Mouse (Mus musculus): ENCODE measurements at regions not wholly inside any gene's neighbourhood (a gene's known extent, or its start where the extent isn't known, plus 50 kb on each side); places are given as distances from the start of the nearest gene placed in this dataset.

- ATAC-seq (replicated peaks; ENCODE audit: insufficient number of reproducible peaks, low FRiP score, low TSS enrichment, poor library complexity, severe bottlenecking): no peak
These were observed 371.0 kb upstream of the Hs6st1 start for GRCm38 (mm10) chr1:35697218-35697617.

DNA sequence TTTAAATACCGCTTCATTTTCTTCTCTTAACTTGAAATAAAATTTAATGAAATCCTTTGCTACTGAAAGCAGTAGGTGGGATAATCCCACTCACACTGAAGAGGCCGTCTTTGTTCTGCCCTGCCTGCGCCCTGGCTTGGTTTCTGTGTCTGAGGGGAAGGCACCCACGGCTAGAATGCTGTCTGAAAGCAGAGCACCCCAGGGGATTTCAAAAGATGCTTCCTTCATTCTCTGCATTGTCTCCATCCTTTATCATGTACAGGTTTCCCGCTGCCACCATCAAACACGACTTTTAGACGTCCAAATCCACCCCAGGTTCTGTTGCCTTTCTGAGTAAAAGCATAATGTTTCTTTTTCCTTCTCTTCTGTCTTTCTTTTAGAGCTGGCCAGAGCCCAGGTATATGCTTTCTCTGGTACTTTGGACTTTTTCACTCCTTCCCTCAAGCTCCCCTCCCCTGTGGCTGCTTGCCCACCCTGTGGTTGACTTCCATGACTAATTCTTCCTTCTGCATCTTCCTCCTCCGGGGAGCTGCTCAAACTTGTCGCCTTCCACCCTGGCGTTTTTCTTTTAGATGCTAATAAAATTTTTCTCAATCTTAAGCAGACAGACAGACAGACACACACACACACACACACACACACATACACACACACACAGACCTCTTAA is 370.2 kb upstream of the Hs6st1 start:
- ATAC-seq (replicated peaks; ENCODE audit: insufficient number of reproducible peaks, low FRiP score, low TSS enrichment, poor library complexity, severe bottlenecking): no peak

DNA sequence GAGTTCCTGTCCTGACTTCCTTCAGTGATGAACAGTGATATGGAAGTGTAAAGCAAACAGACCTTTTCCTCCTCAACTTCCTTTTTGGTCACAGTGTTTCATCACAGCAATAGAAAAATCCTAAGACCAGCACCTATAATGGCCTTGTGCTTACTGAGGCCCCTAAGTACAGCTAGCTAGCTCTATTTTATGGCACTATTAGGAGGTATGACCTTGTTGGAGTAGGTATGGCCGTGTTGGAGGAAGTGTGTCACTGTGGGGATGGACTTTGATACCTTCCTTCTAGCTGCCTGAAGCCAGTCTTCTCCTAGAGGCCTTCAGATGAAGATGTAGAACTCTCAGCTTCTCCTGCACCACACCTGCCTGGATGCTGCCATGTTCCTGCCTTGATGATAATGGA is 365.6 kb upstream of the Hs6st1 start:
- ATAC-seq (replicated peaks; ENCODE audit: insufficient number of reproducible peaks, low FRiP score, low TSS enrichment, poor library complexity, severe bottlenecking): no peak

GRCm38 (mm10) chr1:35706336-35706735 is 361.9 kb upstream of the Hs6st1 start:
- ATAC-seq (replicated peaks; ENCODE audit: insufficient number of reproducible peaks, low FRiP score, low TSS enrichment, poor library complexity, severe bottlenecking): no peak

DNA sequence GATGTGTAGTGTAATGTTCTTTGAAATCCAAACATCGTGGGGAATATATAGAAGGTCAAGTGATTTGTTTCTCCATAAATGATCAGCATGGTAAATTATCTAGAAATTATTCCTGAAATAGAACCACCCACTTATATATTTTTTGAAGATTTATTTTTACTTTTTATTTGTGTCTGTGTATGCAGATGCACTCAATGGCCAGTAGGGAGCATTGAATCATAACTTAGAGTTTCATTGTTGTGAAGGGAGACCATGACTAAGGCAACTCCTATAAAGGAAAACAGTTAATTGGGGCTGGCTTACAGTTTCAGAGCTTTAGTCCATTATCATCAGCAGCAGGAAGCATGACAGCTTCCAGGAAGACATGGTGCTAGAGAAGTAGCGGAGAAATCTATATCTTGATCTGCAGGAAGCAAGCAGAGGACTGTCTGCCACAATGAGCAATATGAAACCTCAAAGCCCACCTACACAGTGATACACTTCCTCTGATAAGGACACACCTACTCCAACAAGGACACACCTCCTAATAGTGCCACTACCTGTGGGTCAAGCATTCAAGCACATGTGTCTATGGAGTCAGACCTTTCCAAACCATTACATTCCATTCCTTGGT is 359.9 kb upstream of the Hs6st1 start:
- ATAC-seq (replicated peaks; ENCODE audit: insufficient number of reproducible peaks, low FRiP score, low TSS enrichment, poor library complexity, severe bottlenecking): no peak

DNA sequence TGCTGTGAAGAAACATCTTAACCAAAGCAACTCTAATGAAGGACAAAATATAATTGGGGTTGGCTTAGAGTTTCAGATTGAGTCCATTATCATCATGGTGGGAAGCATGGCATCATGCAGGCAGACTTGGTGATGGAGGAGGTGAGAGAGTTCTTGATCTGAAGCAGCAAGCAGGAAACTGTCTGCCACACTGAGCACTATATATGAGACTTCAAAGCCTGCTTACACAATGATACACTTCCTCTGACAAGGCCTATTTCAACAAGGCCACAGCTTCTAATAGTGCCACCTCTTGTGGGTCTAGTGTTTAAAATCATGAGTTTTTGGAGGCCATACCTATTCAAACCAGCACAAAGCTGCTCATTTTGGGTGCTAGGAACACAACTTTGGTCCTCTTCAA is 359.0 kb upstream of the Hs6st1 start:
- no peak for ATAC-seq (replicated peaks; ENCODE audit: insufficient number of reproducible peaks, low FRiP score, low TSS enrichment, poor library complexity, severe bottlenecking)

- ATAC-seq (replicated peaks; ENCODE audit: insufficient number of reproducible peaks, low FRiP score, low TSS enrichment, poor library complexity, severe bottlenecking): no peak
These were observed 354.2 kb upstream of the Hs6st1 start for GRCm38 (mm10) chr1:35713961-35714360.

- no peak for ATAC-seq (replicated peaks; ENCODE audit: insufficient number of reproducible peaks, low FRiP score, low TSS enrichment, poor library complexity, severe bottlenecking)
These were observed 352.3 kb upstream of the Hs6st1 start for GRCm38 (mm10) chr1:35715931-35716330.

DNA sequence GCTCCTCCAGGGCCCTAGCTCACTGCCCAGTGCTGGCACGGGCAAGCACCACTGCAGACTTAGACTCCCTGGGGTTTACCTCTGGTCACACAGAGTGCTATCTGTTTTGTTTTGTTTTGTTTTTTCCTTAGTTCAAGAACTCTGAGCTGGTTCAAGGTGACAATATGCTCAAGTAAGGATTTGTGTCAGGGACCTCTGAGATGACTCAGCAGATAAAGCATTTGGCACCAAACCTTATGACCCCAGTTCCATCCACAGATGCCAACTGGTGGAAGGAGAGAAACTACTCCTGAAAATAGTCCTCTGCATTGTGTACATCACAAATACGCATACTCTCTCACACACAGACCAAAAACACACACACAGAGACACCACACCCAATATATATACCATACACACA is 351.0 kb upstream of the Hs6st1 start:
- no peak for ATAC-seq (replicated peaks; ENCODE audit: insufficient number of reproducible peaks, low FRiP score, low TSS enrichment, poor library complexity, severe bottlenecking)

GRCm38 (mm10) chr1:35717659-35718058 is 350.5 kb upstream of the Hs6st1 start:
- no peak for ATAC-seq (replicated peaks; ENCODE audit: insufficient number of reproducible peaks, low FRiP score, low TSS enrichment, poor library complexity, severe bottlenecking)

DNA sequence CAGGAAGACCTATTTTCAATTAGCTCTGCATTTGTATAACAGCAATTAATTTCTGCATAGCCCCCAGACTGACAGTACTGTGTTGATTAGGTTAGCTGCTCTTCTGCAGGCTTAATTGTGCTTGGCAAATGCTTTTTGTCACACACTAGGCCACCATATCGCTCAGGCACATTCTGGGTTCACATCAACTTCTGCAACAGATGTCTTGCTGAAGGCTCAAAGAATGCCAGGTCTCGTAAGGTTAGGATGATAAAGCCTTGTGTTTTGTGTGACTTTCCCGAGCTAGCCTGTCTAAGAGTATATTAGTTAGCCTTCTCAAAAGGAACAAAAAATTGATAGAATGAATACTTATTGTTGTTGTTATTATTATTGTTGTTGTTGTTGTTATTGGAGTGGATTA is 348.1 kb upstream of the Hs6st1 start:
- no peak for ATAC-seq (replicated peaks; ENCODE audit: insufficient number of reproducible peaks, low FRiP score, low TSS enrichment, poor library complexity, severe bottlenecking)

DNA sequence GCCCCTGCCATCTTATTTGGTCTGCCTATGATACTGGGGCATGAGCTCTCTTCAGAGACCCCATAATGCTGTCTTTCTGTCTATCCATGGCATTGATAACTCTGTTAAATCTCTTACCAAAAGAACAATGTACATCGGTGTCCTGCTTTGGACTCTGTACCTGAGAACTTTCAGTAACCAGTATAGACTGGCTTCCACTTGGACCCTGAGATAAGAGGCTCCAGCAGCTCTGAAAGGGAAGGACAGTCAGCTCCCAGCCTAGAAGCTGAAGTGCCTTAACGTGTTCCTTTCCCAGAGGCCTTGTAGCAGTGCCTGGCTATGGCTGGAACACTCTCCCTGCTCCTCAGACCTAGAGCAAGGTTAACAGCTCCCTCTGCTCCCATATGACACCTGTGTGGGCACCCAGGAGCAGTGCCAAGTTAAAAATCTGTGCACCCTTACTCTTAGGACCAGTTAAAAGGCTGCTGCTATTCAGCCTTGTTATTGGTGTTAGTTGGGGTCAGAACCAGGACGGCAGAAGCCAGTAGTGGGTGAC is 343.8 kb upstream of the Hs6st1 start:
- no peak for ATAC-seq (replicated peaks; ENCODE audit: insufficient number of reproducible peaks, low FRiP score, low TSS enrichment, poor library complexity, severe bottlenecking)

GRCm38 (mm10) chr1:35726596-35726995 is 341.6 kb upstream of the Hs6st1 start:
- no peak for ATAC-seq (replicated peaks; ENCODE audit: insufficient number of reproducible peaks, low FRiP score, low TSS enrichment, poor library complexity, severe bottlenecking)

GRCm38 (mm10) chr1:35727310-35727990 is 340.8 kb upstream of the Hs6st1 start:
- no peak for ATAC-seq (replicated peaks; ENCODE audit: insufficient number of reproducible peaks, low FRiP score, low TSS enrichment, poor library complexity, severe bottlenecking)

GRCm38 (mm10) chr1:35729785-35730295 is 338.4 kb upstream of the Hs6st1 start:
- ATAC-seq (replicated peaks; ENCODE audit: insufficient number of reproducible peaks, low FRiP score, low TSS enrichment, poor library complexity, severe bottlenecking): no peak

GRCm38 (mm10) chr1:35730309-35730708 is 337.9 kb upstream of the Hs6st1 start:
- no peak for ATAC-seq (replicated peaks; ENCODE audit: insufficient number of reproducible peaks, low FRiP score, low TSS enrichment, poor library complexity, severe bottlenecking)

DNA sequence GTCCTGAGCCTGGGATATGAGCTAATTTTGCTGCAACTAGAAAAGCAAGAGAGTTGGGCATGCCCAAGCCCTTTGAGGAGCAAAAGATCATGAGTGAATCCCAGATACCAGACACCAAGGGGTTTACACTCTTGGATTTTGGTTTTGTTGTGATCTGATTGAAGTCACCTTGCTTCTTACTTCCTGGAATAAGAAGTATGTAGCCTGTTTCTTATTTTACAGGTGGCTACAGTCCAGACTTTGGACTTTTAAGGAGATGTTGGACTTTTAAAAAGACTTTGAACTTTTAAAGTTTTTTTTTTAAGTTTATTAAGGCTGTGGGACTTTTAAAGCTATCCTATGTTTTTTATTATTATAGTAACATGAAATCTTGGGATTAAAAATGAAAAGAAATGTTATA is 332.0 kb upstream of the Hs6st1 start:
- no peak for ATAC-seq (replicated peaks; ENCODE audit: insufficient number of reproducible peaks, low FRiP score, low TSS enrichment, poor library complexity, severe bottlenecking)

- no peak for ATAC-seq (replicated peaks; ENCODE audit: insufficient number of reproducible peaks, low FRiP score, low TSS enrichment, poor library complexity, severe bottlenecking)
These were observed 318.6 kb upstream of the Hs6st1 start for GRCm38 (mm10) chr1:35749603-35750002.

DNA sequence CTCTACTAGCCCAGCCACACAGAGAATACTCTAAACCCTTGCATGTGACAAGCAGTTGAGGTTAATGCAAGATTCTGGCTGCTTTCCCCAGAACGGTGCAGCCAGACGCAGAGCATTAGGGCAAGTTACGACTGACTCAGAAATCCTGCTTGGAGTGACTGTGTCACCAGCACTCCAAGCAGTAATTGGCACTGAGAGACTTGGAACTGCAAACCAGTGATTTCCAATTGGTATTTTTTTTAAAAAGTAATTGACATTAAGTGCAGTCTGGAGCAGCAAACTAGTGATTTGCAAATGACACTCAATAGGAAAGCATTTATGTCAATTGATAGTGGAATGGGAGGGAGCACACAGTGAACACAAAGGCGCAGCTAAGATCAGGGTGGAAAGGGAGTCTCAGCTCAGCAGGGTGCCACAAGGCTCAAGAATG is 318.1 kb upstream of the Hs6st1 start:
- ATAC-seq (replicated peaks; ENCODE audit: insufficient number of reproducible peaks, low FRiP score, low TSS enrichment, poor library complexity, severe bottlenecking): no peak

- no peak for ATAC-seq (replicated peaks; ENCODE audit: insufficient number of reproducible peaks, low FRiP score, low TSS enrichment, poor library complexity, severe bottlenecking)
These were observed 315.6 kb upstream of the Hs6st1 start for GRCm38 (mm10) chr1:35752636-35753035.

Measured in monocyte, adult 5-6 weeks (primary cell).